Mouse (Mus musculus): ENCODE results near the gene Myo3b. TPM values are rescaled to one million over a fixed set of nuclear protein-coding genes. Genes with fewer than 3 reads are reported as not detected.

Gene Myo3b
- total and polyA plus RNA-seq, 2 experiments: not detected

GRCm38 (mm10) chr2:70195418-70196248 lies 156.7 kb downstream of the Myo3b start:
- 72% methylated on average over 9 of the region's 9 CpGs for WGBS
- no peak overlapping the region for H3K4me3 ChIP-seq (ENCODE audit: insufficient read depth, low read depth, low read length)
- DNase-seq (ENCODE audit: extremely low read depth, low read depth, low spot score): no peak
- no peaks in the 10 kb centered on the region for H3K79me2 ChIP-seq (ENCODE audit: control insufficient read depth, insufficient read depth, low read length)
- 0 out of 2 replicates have a peak, but pooled peaks cover 2% of the 10 kb centered on the region for H3K27me3 ChIP-seq (ENCODE audit: control insufficient read depth, insufficient read depth, low read length)
- H3K9ac ChIP-seq (ENCODE audit: low read depth, low read length): no peak overlapping the region
- no peak overlapping the region for H3K27ac ChIP-seq (replicated peaks; ENCODE audit: insufficient read depth, low read depth, low read length)
- TF ChIP-seq POLR2A (IDR thresholded peaks at IDR 0.05; ENCODE audit: extremely low read depth, insufficient read depth, low read length): no peak
- no peak for TF ChIP-seq CTCF (IDR thresholded peaks at IDR 0.05; ENCODE audit: low read depth, low read length)
- H3K36me3 ChIP-seq (ENCODE audit: control insufficient read depth, insufficient read depth, low read length): no peaks in the 10 kb centered on the region
- no peaks in the 10 kb centered on the region for H3K4me1 ChIP-seq (ENCODE audit: control insufficient read depth, insufficient read depth, low read length)

DNA sequence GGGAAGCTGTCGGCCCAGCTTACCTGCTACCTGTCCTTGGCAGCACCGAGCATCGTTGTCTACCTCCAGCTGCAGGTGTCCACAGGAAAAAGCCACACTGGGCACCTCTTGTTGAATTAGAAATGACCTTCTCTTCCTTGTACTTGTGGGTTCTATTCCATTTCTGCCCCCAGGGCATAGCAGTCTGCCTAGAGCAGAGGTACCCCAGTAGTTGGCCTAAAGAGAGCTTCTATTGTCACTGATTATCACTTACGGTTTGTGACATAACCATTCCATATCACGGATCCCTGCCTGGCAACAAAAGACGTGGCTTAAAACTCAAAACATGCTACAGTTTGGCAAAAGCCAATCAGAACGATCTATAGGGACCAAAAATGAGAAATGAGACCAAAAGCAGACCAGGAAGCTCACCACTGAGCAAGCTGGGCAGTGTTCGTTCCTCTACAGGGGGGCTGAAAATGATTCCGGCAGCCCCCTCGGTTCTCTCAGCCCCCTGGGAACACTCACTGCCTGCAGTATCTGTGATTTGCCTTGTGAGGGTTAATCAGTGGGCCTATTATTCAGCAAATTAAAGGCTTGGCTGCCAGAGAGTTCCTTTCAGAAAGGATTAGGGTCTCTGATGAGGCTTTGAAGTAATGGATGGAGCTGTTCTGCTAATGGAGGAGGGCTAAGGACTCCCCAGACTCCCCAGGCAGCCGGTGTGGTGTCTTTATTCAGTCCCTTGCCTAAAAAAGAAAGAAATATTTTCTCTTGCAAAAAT lies 163.1 kb downstream of the Myo3b start:
- no peak for DNase-seq (ENCODE audit: extremely low read depth, low read depth, low spot score)
- 51% methylated on average over 11 of the region's 11 CpGs for WGBS
- H3K9ac ChIP-seq (ENCODE audit: low read depth, low read length): no peak overlapping the region

DNA sequence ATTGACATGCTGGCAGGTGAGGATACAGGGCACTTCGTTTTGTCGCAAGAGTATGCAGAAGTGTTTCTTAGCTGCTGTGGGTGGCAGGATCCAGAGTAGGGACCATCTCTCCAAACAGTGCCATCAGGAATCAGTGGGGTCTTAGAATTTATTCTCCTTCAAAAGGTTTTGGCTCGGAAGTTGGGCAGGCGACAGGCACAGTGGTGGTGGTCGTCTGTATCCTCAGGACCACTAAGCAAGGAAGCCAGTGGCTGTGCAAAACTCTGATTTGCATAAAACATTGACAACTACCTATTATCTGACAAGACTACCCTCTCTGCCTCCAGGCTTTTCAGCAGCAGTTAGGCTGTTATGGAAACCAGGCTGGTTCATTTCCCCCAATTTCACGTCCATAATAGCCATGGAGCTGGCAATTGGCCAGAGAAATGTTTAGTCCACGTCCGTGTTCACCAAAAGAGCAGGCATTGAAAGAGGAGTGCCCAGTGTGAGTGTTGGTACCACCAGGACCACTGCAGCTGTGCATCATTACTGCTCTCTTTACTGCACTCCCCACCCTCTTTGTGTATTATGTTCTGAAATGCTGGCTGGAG lies 163.7 kb downstream of the Myo3b start:
- Histone ChIP-seq H3K27me3 (ENCODE audit: control insufficient read depth, insufficient read depth, low read length) (no peaks in the 10 kb centered on the region), H3K27ac (replicated peaks; ENCODE audit: insufficient read depth, low read depth, low read length) (no peak overlapping the region), H3K9ac (ENCODE audit: low read depth, low read length) (no peak overlapping the region), H3K4me1 (ENCODE audit: control insufficient read depth, insufficient read depth, low read length) (no peaks in the 10 kb centered on the region), H3K79me2 (ENCODE audit: control insufficient read depth, insufficient read depth, low read length) (no peaks in the 10 kb centered on the region), H3K36me3 (ENCODE audit: control insufficient read depth, insufficient read depth, low read length) (no peaks in the 10 kb centered on the region), H3K4me3 (ENCODE audit: insufficient read depth, low read depth, low read length) (no peak overlapping the region)
- WGBS: 58% methylated on average over 8 of the region's 8 CpGs
- TF ChIP-seq CTCF (IDR thresholded peaks at IDR 0.05; ENCODE audit: low read depth, low read length) (no peak), POLR2A (IDR thresholded peaks at IDR 0.05; ENCODE audit: extremely low read depth, insufficient read depth, low read length) (no peak)
- no peak for DNase-seq (ENCODE audit: extremely low read depth, low read depth, low spot score)

More for the DNA sequence above, 163.1 kb downstream of the Myo3b start:
- Histone ChIP-seq H3K27me3 (ENCODE audit: control insufficient read depth, insufficient read depth, low read length) (no peaks in the 10 kb centered on the region), H3K36me3 (ENCODE audit: control insufficient read depth, insufficient read depth, low read length) (no peaks in the 10 kb centered on the region), H3K4me3 (ENCODE audit: insufficient read depth, low read depth, low read length) (no peak overlapping the region), H3K4me1 (ENCODE audit: control insufficient read depth, insufficient read depth, low read length) (no peaks in the 10 kb centered on the region), H3K79me2 (ENCODE audit: control insufficient read depth, insufficient read depth, low read length) (no peaks in the 10 kb centered on the region), H3K27ac (replicated peaks; ENCODE audit: insufficient read depth, low read depth, low read length) (no peak overlapping the region)
- no peak for TF ChIP-seq POLR2A (IDR thresholded peaks at IDR 0.05; ENCODE audit: extremely low read depth, insufficient read depth, low read length)
- no peak for TF ChIP-seq CTCF (IDR thresholded peaks at IDR 0.05; ENCODE audit: low read depth, low read length)

DNA sequence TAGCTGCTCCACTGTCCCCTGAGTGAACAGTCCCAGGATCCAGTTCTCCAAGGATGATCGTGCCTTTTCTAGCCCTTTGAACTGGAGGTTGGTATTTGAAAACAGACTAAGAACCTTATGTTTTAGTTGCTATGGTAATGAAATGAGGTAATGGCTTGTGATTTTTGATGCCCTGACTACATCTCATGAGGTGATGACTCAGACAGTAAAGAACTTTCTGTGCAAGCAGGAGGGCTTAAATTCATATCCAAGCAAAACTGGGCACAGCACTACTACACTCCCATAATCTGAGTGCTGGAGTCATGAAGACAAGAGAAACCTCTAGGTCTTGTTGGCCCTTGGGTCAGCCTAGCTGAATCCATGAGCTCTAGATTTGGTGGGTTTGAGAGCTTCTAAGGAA lies 169.5 kb downstream of the Myo3b start:
- no peak for DNase-seq (ENCODE audit: extremely low read depth, low read depth, low spot score)
- Histone ChIP-seq H3K9ac (ENCODE audit: low read depth, low read length) (no peak overlapping the region), H3K4me3 (ENCODE audit: insufficient read depth, low read depth, low read length) (no peak overlapping the region), H3K4me1 (ENCODE audit: control insufficient read depth, insufficient read depth, low read length) (no peaks in the 10 kb centered on the region), H3K36me3 (ENCODE audit: control insufficient read depth, insufficient read depth, low read length) (no peaks in the 10 kb centered on the region), H3K27ac (replicated peaks; ENCODE audit: insufficient read depth, low read depth, low read length) (no peak overlapping the region), H3K27me3 (ENCODE audit: control insufficient read depth, insufficient read depth, low read length) (no peaks in the 10 kb centered on the region), H3K79me2 (ENCODE audit: control insufficient read depth, insufficient read depth, low read length) (no peaks in the 10 kb centered on the region)
- WGBS: 85% methylated on average over 1 of the region's 1 CpGs
- no peak for TF ChIP-seq CTCF (IDR thresholded peaks at IDR 0.05; ENCODE audit: low read depth, low read length)
- TF ChIP-seq POLR2A (IDR thresholded peaks at IDR 0.05; ENCODE audit: extremely low read depth, insufficient read depth, low read length): no peak

DNA sequence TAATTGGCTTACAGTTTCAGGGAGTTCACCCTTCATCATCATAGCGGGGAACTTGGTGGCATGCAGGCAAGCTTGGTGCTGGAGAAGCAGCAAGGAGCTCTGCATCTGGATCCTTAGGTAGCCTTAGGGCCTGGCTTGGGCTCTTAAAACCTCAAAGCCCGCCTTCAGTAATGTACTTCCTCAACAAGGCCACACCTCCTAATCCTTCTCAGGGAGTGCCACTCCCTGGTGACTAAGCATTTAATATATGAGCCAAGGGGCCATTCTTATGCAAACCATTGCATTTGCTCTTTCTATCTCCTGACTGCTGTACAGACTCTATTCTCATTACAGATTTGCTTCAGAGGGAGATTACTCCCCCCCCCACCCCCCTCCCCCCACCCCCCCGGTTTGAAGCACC lies 170.9 kb downstream of the Myo3b start:
- Histone ChIP-seq H3K9ac (ENCODE audit: low read depth, low read length) (no peak overlapping the region), H3K27me3 (ENCODE audit: control insufficient read depth, insufficient read depth, low read length) (no peaks in the 10 kb centered on the region), H3K27ac (replicated peaks; ENCODE audit: insufficient read depth, low read depth, low read length) (no peak overlapping the region), H3K4me3 (ENCODE audit: insufficient read depth, low read depth, low read length) (no peak overlapping the region), H3K36me3 (ENCODE audit: control insufficient read depth, insufficient read depth, low read length) (no peaks in the 10 kb centered on the region), H3K79me2 (ENCODE audit: control insufficient read depth, insufficient read depth, low read length) (no peaks in the 10 kb centered on the region), H3K4me1 (ENCODE audit: control insufficient read depth, insufficient read depth, low read length) (no peaks in the 10 kb centered on the region)
- TF ChIP-seq POLR2A (IDR thresholded peaks at IDR 0.05; ENCODE audit: extremely low read depth, insufficient read depth, low read length) (no peak), CTCF (IDR thresholded peaks at IDR 0.05; ENCODE audit: low read depth, low read length) (no peak)
- 82% methylated on average over 3 of the region's 3 CpGs for WGBS
- DNase-seq (ENCODE audit: extremely low read depth, low read depth, low spot score): no peak

Measured in liver, adult 2 months (tissue).